Mouse (Mus musculus) embryo, embryonic 11.5 days (tissue): ENCODE data around the gene Zfp866.

Experiments
- DNase-seq: peaks from one replicate; pipeline ENCODE4 v3.0.0-alpha.2; 2012; ENCODE audit warnings: low read depth, low spot score

Gene Zfp866

DNA sequence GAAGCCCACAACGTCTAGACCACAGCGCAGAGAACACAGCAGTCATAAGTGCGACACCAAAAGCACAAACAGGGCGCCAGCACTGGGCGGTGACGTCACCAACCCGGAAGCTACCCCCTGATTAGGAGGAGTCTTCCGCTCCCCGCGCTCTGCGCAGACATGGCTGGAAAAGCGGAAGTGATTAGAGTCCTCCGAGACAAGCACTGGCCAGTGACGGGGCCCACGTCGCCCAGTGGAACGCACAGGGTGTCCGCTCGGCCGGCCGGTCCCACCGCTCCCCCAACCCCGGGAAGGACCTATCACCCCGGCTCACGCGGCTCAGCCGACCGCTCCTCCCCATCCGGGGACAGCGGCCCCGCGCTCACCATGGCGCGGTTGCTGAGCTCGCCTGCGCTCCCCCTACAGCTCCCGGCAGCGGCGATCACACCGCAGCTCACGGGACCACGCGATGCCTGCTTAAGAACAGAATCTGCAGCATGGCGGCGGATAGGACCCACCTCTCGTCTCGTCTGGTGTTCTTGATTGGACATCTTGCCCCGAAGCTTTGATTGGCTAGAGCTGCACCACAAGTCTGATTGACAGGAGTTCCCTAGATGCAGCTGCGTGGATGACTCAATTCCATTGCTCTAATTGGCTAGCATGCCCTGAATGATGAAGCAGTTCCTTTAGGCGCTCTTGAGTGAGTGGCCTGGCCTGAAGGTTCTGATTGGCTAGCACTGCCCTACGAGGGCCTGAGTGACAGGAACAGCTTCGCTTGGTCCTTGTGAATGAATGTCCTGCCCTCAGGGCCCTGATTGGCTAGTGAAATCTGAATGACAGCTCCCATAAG is 74.4 kb downstream of the Zfp866 start:
- DNase-seq = peak; percentile 92

DNA sequence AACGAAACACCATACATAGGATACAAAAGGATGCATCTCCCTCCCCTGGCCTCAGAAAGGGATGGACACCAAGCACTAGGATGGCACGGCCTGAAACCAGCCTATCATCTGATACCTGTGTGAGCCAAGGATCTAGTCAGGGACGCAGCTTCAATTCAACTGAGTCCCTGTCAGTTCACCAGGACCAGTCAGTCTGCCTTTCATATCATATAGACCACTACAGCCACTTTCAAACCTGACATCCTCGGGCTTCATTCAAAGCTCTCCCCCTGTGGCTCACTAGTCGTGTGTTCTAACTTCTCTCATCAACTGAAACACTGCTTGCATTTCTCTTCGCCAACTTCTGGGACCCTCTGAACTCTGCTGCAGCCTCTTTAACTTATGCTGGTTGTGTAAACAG is 75.6 kb downstream of the Zfp866 start:
- DNase-seq = no peak

DNA sequence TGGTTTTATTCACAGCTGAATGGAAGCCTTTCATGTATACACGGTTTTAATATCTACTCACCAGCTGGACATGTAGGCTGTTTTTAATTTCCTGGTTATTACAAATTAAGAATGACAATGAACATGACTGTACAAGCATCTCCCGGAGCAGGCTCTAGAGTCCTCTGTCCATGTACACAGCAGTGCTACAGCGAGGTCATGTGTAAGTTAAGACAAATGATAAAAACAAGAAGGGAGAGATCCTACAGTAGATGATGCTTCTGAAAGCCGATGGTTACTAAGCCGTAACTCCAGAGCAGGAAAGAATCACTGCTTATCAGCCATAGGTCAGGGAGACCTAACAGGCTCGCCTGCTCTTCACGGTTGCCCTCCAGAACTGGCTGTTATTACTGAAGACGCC is 77.5 kb downstream of the Zfp866 start:
- DNase-seq = no peak
